Mouse (Mus musculus) hindbrain, postnatal 0 days (tissue): ENCODE measurements around the gene Wasf3. TPM values are rescaled to one million over a fixed set of nuclear protein-coding genes. Genes with fewer than 3 reads are reported as not detected.
A peak's percentile ranks its signal among the peaks of the same experiment; 100 is the strongest.

Experiments
- ATAC-seq: fragments of 200-750 bp; cut with Nextera tagmentation; 2 replicates; pipeline ENCODE4 v1.8.0; 2017; ENCODE audit warnings: mild to moderate bottlenecking, moderate TSS enrichment, moderate library complexity
- DNase-seq: peaks from one replicate; pipeline ENCODE4 v3.0.0-alpha.2; 2015; ENCODE audit warnings: low spot score
- H3K27ac ChIP-seq: fragments of 300-500 bp; sonication (generic); 2 replicates; pipeline ENCODE4 v1.5.1; 2014; ENCODE audit warnings: mild to moderate bottlenecking
- H3K27me3 ChIP-seq: fragments of 300-500 bp; sonication (generic); 2 replicates; pipeline ENCODE4 v1.6.1; 2014; ENCODE audit warnings: low read length, mixed read lengths; ENCODE audit not compliant: insufficient read depth
- H3K36me3 ChIP-seq: fragments of 300-500 bp; sonication (generic); 2 replicates; pipeline ENCODE4 v1.6.1; 2014; ENCODE audit warnings: low read length, mixed read lengths; ENCODE audit not compliant: insufficient read depth
- H3K4me1 ChIP-seq: fragments of 300-500 bp; sonication (generic); 2 replicates; pipeline ENCODE4 v1.6.1; 2014; ENCODE audit warnings: antibody characterized with exemption, low read length, mixed read lengths; ENCODE audit not compliant: insufficient read depth
- H3K4me2 ChIP-seq: fragments of 300-500 bp; sonication (generic); 2 replicates; pipeline ENCODE4 v1.6.1; 2014; ENCODE audit warnings: low read depth, mild to moderate bottlenecking, low read length, moderate library complexity, mixed read lengths
- H3K4me3 ChIP-seq: fragments of 300-500 bp; sonication (generic); 2 replicates; pipeline ENCODE4 v1.5.1; 2014; ENCODE audit warnings: low read length
- H3K9ac ChIP-seq: fragments of 300-500 bp; sonication (generic); replicated peaks from 2 replicates; pipeline ENCODE4 v1.6.1; 2014; ENCODE audit warnings: mild to moderate bottlenecking, low read length, moderate library complexity, mixed read lengths
- H3K9me3 ChIP-seq: fragments of 300-500 bp; sonication (generic); 2 replicates; pipeline ENCODE4 v1.6.1; 2016; ENCODE audit warnings: low read length, mixed read lengths
- CTCF ChIP-seq: IDR thresholded peaks from 2 replicates; pipeline ENCODE4 v1.5.1; 2016; ENCODE audit warnings: antibody characterized with exemption, control low read depth, low read depth
- WGBS: fragments of 180-500 bp; shearing (Covaris S2); extraction: QIAGEN DNeasy Blood & Tissue Kit; methylation state at CpG from one replicate; pipeline ENCODE4 v1.1.7; 2014; 5-methylcytosine and 5-hydroxymethylcytosine counted together
- polyA plus RNA-seq: library from polyadenylated mRNA; unstranded; fragments of >200 nt; fragmentation: Nextera tagmentation; extraction: Ambion mirVana; gene quantifications from 2 replicates; pipeline ENCODE4 v1.2.1, GENCODE M21; 2015
- total RNA-seq: library from RNA; depleted of rRNA; stranded (reverse); fragments of >200 nt; gene quantifications from 2 replicates; pipeline ENCODE4 v1.2.3, GENCODE M21; 2014; rRNA removed

Wasf3 gene
- total RNA-seq (38.6 and 39.8 TPM in 2 replicates), polyA plus RNA-seq (15.7 and 17.0 TPM in 2 replicates)

- DNase-seq (peak; percentile 96), ATAC-seq (peak; percentile 98)
- WGBS, result under 1% methylated on average over 56 of the region's 66 CpGs
- Histone ChIP-seq H3K27ac (peak within 1 kb of the TSS; percentile 82), H3K27me3 (no peaks in the 10 kb centered on the region), H3K9me3 (no peaks in the 10 kb centered on the region), H3K4me2 (peak within 1 kb of the TSS; percentile 61), H3K36me3 (no peaks in the 10 kb centered on the region), H3K4me3 (peak within 1 kb of the TSS; percentile 57), H3K9ac (peak within 1 kb of the TSS; percentile 76), H3K4me1 (no peaks in the 10 kb centered on the region)
- no peak for TF ChIP-seq CTCF
Observed at GRCm38 (mm10) chr5:146384935-146385591, at the start of gene Wasf3. TSS of gene Wasf3 (plus strand) at chr5:146384985.

DNA sequence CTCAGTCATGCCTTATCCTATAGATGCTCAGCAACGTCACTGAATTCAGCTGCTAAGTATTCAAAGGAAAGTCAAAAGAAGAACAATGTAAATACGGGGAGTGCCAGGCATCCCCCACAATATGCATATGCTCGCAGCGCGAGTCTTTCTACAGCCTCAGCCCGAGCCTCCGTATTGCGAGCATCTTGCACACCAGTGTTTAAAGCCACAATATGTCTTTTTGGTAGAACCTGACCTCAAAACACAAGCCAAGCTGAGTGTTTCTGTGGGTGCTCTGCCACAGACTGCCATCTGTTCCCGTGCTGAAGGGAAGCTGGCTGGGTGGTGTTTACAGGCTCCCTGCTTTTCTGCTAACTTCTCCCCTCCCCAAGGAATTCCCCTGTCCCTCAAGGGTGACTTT, 46.7 kb upstream of the Wasf3 start:
- no peak overlapping the region for H3K9ac ChIP-seq
- no peaks in the 10 kb centered on the region for H3K36me3 ChIP-seq
- no peak overlapping the region for H3K4me2 ChIP-seq
- no peaks in the 10 kb centered on the region for H3K9me3 ChIP-seq
- 42% methylated on average over 9 of the region's 9 CpGs for WGBS
- H3K4me3 ChIP-seq, result no peak overlapping the region
- H3K27ac ChIP-seq, result no peak overlapping the region
- DNase-seq, result no peak
- H3K27me3 ChIP-seq, result no peaks in the 10 kb centered on the region
- TF ChIP-seq CTCF, result no peak
- H3K4me1 ChIP-seq, result no peaks in the 10 kb centered on the region
- no peak for ATAC-seq

DNA sequence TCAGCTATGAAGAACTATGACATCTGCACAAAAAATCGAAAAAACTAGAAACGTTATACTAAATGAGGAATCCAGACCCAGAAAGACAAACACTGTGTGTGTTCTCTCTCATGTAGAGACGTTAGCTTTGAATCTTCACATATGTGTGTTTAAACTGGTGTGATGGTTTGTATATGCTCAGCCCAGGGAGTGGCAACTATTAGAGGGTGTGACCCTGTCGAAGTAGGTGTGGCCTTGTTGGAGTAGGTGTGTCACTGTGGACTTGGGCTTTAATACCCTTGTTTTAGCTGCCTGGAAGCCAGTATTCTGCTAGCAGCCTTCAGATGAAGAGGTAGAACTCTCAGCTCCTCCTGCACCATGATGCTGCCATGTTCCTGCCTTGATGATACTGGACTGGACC, 44.7 kb upstream of the Wasf3 start:
- Histone ChIP-seq H3K36me3 (no peaks in the 10 kb centered on the region), H3K4me3 (no peak overlapping the region), H3K27me3 (no peaks in the 10 kb centered on the region), H3K9me3 (no peaks in the 10 kb centered on the region), H3K4me2 (no peak overlapping the region), H3K4me1 (no peaks in the 10 kb centered on the region), H3K9ac (no peak overlapping the region), H3K27ac (no peak overlapping the region)
- WGBS, result 87% methylated on average over 4 of the region's 4 CpGs
- DNase-seq, result no peak
- ATAC-seq, result no peak
- no peak for TF ChIP-seq CTCF

DNA sequence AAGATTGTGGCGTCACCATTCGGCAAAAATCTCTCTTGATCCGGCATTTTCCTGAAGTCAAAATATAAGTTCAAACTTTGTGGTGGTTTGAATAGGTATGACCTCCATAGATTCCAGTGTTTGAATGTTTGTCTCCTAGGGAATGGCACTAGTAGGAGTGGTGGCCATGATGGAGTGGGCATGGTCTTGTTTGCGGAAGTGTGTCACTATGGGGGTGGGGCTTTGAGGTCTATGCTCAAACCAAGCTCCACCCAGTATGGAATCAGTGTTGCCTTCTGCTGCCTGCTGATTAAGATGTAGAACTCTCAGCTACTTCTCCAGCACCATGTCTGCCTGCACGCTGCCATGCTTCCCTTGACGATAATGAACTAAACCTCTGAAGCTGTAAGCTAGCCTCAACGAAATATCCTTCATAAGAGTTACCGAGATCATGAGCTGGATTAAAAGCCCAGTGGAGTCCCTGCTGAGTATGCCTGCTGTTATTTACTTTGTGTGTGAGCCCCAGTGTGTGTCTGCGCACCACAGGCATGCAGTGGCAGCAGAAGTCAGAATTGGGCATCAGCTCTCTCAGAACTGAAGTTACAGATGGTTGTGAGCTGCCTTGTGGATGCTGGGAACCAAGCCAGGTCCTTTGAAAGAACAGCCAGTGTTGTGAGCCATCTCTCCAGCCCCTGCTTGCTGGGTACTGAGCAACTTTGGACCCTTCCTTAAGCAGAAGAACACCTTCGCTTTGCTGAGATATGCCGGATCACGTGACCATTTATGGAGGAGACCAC, 39.7 kb upstream of the Wasf3 start:
- Histone ChIP-seq H3K9ac (no peak overlapping the region), H3K4me2 (no peak overlapping the region), H3K27me3 (no peaks in the 10 kb centered on the region), H3K27ac (no peak overlapping the region), H3K4me1 (no peaks in the 10 kb centered on the region), H3K9me3 (no peaks in the 10 kb centered on the region), H3K36me3 (no peaks in the 10 kb centered on the region), H3K4me3 (no peak overlapping the region)
- DNase-seq (no peak), ATAC-seq (no peak)
- 80% methylated on average over 12 of the region's 12 CpGs for WGBS
- TF ChIP-seq CTCF, result no peak

DNA sequence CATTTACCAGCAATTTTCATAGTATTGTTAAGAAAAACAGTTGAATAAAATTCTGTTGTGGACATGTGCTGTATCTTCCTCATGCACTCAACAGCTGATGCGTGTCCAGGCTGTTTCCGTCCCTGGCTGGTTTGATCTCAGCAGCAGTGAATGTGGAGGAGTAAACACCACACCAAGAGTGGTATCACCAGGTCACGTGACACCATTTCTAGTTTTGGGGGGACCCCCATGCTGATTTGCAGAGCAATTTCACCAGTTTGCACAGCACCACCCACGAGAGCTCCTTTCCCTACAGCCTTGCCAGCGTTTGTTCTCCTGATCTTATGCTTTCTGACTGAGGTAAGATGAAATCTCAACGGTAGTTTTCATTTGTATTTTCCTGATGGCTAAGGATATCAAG, 37.7 kb upstream of the Wasf3 start:
- no peak for ATAC-seq
- no peaks in the 10 kb centered on the region for H3K9me3 ChIP-seq
- H3K9ac ChIP-seq, result no peak overlapping the region
- H3K27me3 ChIP-seq, result no peaks in the 10 kb centered on the region
- no peak overlapping the region for H3K4me3 ChIP-seq
- H3K27ac ChIP-seq, result no peak overlapping the region
- no peak for DNase-seq
- WGBS, result 87% methylated on average over 6 of the region's 6 CpGs
- no peaks in the 10 kb centered on the region for H3K4me1 ChIP-seq
- no peak overlapping the region for H3K4me2 ChIP-seq
- TF ChIP-seq CTCF, result no peak
- no peaks in the 10 kb centered on the region for H3K36me3 ChIP-seq

GRCm38 (mm10) chr5:146349183-146349582, 35.6 kb upstream of the Wasf3 start:
- Histone ChIP-seq H3K27me3 (no peaks in the 10 kb centered on the region), H3K27ac (no peak overlapping the region), H3K36me3 (no peaks in the 10 kb centered on the region), H3K9ac (no peak overlapping the region), H3K9me3 (no peaks in the 10 kb centered on the region), H3K4me2 (no peak overlapping the region), H3K4me1 (no peaks in the 10 kb centered on the region), H3K4me3 (no peak overlapping the region)
- ATAC-seq (no peak), DNase-seq (no peak)
- WGBS, result 71% methylated on average over 3 of the region's 3 CpGs
- TF ChIP-seq CTCF, result no peak

- no peak overlapping the region for H3K27ac ChIP-seq
- no peaks in the 10 kb centered on the region for H3K4me1 ChIP-seq
- no peak for TF ChIP-seq CTCF
- H3K9ac ChIP-seq, result no peak overlapping the region
- ATAC-seq (no peak), DNase-seq (no peak)
- 78% methylated on average over 11 of the region's 11 CpGs for WGBS
- no peaks in the 10 kb centered on the region for H3K9me3 ChIP-seq
- H3K27me3 ChIP-seq, result no peaks in the 10 kb centered on the region
- no peaks in the 10 kb centered on the region for H3K36me3 ChIP-seq
- H3K4me2 ChIP-seq, result no peak overlapping the region
- H3K4me3 ChIP-seq, result no peak overlapping the region
Observed at GRCm38 (mm10) chr5:146350784-146351183, 34.0 kb upstream of the Wasf3 start.
